Mouse (Mus musculus): Measurements from ENCODE around the gene Tmod2. TPM values are rescaled to one million over a fixed set of nuclear protein-coding genes. Genes with fewer than 3 reads are reported as not detected.
A peak's percentile ranks its signal among the peaks of the same experiment; 100 is the strongest.

The Tmod2 gene
- total and polyA plus RNA-seq, 3 experiments = 0.16 to 1.7 (median 0.17) TPM

GRCm38 (mm10) chr9:75549010-75549409, 62.1 kb downstream of the Tmod2 start:
- Histone ChIP-seq H3K27me3 (replicated peaks) (no peaks in the 10 kb centered on the region), H3K79me2 (replicated peaks; ENCODE audit: control insufficient read depth, extremely low read depth, insufficient read depth, poor library complexity, severe bottlenecking) (peaks cover 49% of the 10 kb centered on the region), H3K9ac (ENCODE audit: insufficient read depth, low read depth) (no peak overlapping the region), H3K27ac (ENCODE audit: insufficient read depth, low read depth) (no peak overlapping the region), H3K9me3 (replicated peaks; ENCODE audit: low read length) (peaks cover 4% of the 10 kb centered on the region), H3K4me3 (replicated peaks in 1 of 3; ENCODE audit: low read depth in 2 of 3, low read length in 2 of 3, poor library complexity in 1 of 3) (no peak overlapping the region), H3K4me1 (ENCODE audit: control insufficient read depth in 1 of 2, insufficient read depth in 2 of 2) (peaks cover 11 to 65% of the 10 kb centered on the region in 2 experiments), H3K36me3 (replicated peaks in 1 of 2; ENCODE audit: control insufficient read depth in 1 of 2, insufficient read depth in 1 of 2, low read length in 1 of 2) (peaks cover 0 to 20% of the 10 kb centered on the region in 2 experiments), H3K4me2 (ENCODE audit: insufficient read depth, low read depth, poor library complexity, severe bottlenecking) (no peak overlapping the region)
- no peak for DNase-seq (ENCODE audit: extremely low read depth)
- dilution Hi-C loops (cut with MboI; ENCODE audit: extremely low pct_ligation_motif_present, extremely low pct_unique_long_range_greater_than_20kb, low sequenced_read_pairs) (no loop called here), in situ Hi-C loops (cut with MboI; ENCODE audit: low pct_ligation_motif_present, low pct_unique_long_range_greater_than_20kb, low sequenced_read_pairs) (no loop called here)
- TF ChIP-seq SMC3 (IDR thresholded peaks at IDR 0.05; ENCODE audit: low read depth, low read length) (no peak), NRF1 (IDR thresholded peaks at IDR 0.05; ENCODE audit: low read depth, low read length) (no peak), HCFC1 (IDR thresholded peaks at IDR 0.05; ENCODE audit: low read depth, low read length) (no peak), JUN (IDR thresholded peaks at IDR 0.05; ENCODE audit: insufficient read depth, low read depth, low read length) (no peak), USF1 (IDR thresholded peaks at IDR 0.05; ENCODE audit: low read depth, low read length) (no peak), MEF2A (IDR thresholded peaks at IDR 0.05; ENCODE audit: borderline replicate concordance, low read depth, low read length) (no peak), POLR2A (IDR thresholded peaks at IDR 0.05; ENCODE audit: low read depth, low read length) (no peak), SIN3A (IDR thresholded peaks at IDR 0.05; ENCODE audit: low read length) (no peak), KAT2A (IDR thresholded peaks at IDR 0.05; ENCODE audit: insufficient replicate concordance, low read length) (no peak), GABPA (IDR thresholded peaks at IDR 0.05; ENCODE audit: insufficient replicate concordance, low read depth, low read length) (no peak), ZC3H11A (IDR thresholded peaks at IDR 0.05; ENCODE audit: low read depth, low read length) (no peak)

DNA sequence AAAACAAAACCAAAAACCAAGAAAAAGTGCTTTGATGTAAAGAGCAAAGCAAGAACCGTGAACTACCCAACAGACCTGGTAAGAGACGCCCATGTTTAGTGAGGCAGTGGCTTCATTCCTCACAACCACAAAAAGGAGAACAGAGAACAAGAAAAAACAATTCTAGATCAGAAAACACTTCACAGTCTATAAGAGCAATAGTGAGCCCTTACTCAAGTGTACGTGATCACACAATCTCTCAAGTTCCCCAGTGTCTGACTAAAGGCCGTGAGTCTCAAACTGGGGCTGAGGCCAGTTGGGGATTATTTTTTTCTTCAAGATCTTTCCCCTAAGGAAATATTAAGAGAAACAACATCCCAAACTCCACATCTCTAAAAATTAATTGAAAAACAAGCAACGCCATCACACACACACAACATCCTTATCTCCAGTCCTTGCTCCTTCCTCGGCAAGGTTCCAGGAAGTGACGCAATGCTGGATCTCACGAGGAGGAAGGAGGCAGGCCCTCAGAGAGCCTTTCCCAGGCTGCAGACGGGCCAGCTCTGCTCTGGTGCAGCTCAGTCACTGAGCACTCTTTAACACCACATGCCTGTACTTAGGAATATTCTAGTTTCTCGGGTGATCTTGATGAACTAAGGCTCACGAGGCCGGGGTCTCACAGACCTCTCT, 64.1 kb downstream of the Tmod2 start:
- peak; percentile 75 for DNase-seq (ENCODE audit: extremely low read depth)
- peak overlapping the region; percentile 84 for H3K4me2 ChIP-seq (ENCODE audit: insufficient read depth, low read depth, poor library complexity, severe bottlenecking)
- dilution Hi-C loops (cut with MboI; ENCODE audit: extremely low pct_ligation_motif_present, extremely low pct_unique_long_range_greater_than_20kb, low sequenced_read_pairs) (no loop called here), in situ Hi-C loops (cut with MboI; ENCODE audit: low pct_ligation_motif_present, low pct_unique_long_range_greater_than_20kb, low sequenced_read_pairs) (no loop called here)
- H3K9ac ChIP-seq (ENCODE audit: insufficient read depth, low read depth) = peak overlapping the region; percentile 64
- H3K36me3 ChIP-seq (replicated peaks in 1 of 2; ENCODE audit: control insufficient read depth in 1 of 2, insufficient read depth in 1 of 2, low read length in 1 of 2) = peaks cover 0 to 17% of the 10 kb centered on the region in 2 experiments
- peaks cover 36% of the 10 kb centered on the region for H3K79me2 ChIP-seq (replicated peaks; ENCODE audit: control insufficient read depth, extremely low read depth, insufficient read depth, poor library complexity, severe bottlenecking)
- peaks cover 4% of the 10 kb centered on the region for H3K9me3 ChIP-seq (replicated peaks; ENCODE audit: low read length)
- H3K27me3 ChIP-seq (replicated peaks) = no peaks in the 10 kb centered on the region
- H3K27ac ChIP-seq (ENCODE audit: insufficient read depth, low read depth) = peak overlapping the region; percentile 1; the same call in 1 of the 2 replicates
- H3K4me1 ChIP-seq (ENCODE audit: control insufficient read depth in 1 of 2, insufficient read depth in 2 of 2) = peaks cover 3 to 63% of the 10 kb centered on the region in 2 experiments; a peak in 3 of 4 replicates
- H3K4me3 ChIP-seq (replicated peaks in 1 of 3; ENCODE audit: low read depth in 2 of 3, low read length in 2 of 3, poor library complexity in 1 of 3) = peak overlapping the region; percentile 29 to 58 (median 51)
- TF ChIP-seq USF1 (IDR thresholded peaks at IDR 0.05; ENCODE audit: low read depth, low read length) (no peak), UBTF (IDR thresholded peaks at IDR 0.05; ENCODE audit: low read depth, low read length) (no peak), ZMIZ1 (IDR thresholded peaks at IDR 0.05; ENCODE audit: low read depth, low read length) (peak; percentile 42; the same call in 1 of the 2 replicates), BHLHE40 (IDR thresholded peaks at IDR 0.05; ENCODE audit: low read depth, low read length) (no peak), ZKSCAN1 (IDR thresholded peaks at IDR 0.05; ENCODE audit: borderline replicate concordance, low read depth, low read length) (no peak), TBP (conservative IDR thresholded peaks at IDR 0.05; ENCODE audit: low read depth, low read length) (peak; percentile 71), POLR2AphosphoS2 (IDR thresholded peaks at IDR 0.05; ENCODE audit: low read depth, low read length) (peak; percentile 32; the same call in 1 of the 2 replicates), ETS1 (conservative IDR thresholded peaks at IDR 0.05; ENCODE audit: low read depth, low read length) (0 out of 2 replicates have a peak, but pooled peaks have one; percentile 7), CHD1 (IDR thresholded peaks at IDR 0.05; ENCODE audit: low read depth, low read length) (0 out of 2 replicates have a peak, but pooled peaks have one; percentile 60), USF2 (conservative IDR thresholded peaks at IDR 0.05; ENCODE audit: low read depth, low read length) (no peak), ELF1 (IDR thresholded peaks at IDR 0.05; ENCODE audit: low read depth, low read length) (peak; percentile 84), MXI1 (IDR thresholded peaks at IDR 0.05; ENCODE audit: low read depth, low read length) (no peak), MEF2A (IDR thresholded peaks at IDR 0.05; ENCODE audit: borderline replicate concordance, low read depth, low read length) (peak; percentile 9; the same call in 1 of the 2 replicates), MAZ (IDR thresholded peaks at IDR 0.05; ENCODE audit: low read depth, low read length) (no peak), E2F4 (IDR thresholded peaks at IDR 0.05; ENCODE audit: insufficient replicate concordance, low read depth, low read length) (no peak), ZNF384 (IDR thresholded peaks at IDR 0.05; ENCODE audit: low read depth, low read length) (peak; percentile 57; the same call in 1 of the 2 replicates), SIN3A (IDR thresholded peaks at IDR 0.05; ENCODE audit: low read length) (peak; percentile 62; the same call in 1 of the 2 replicates), JUN (IDR thresholded peaks at IDR 0.05; ENCODE audit: insufficient read depth, low read depth, low read length) (no peak), TCF12 (IDR thresholded peaks at IDR 0.05; ENCODE audit: low read depth, low read length) (peak; percentile 67; the same call in 1 of the 2 replicates), JUND (conservative IDR thresholded peaks at IDR 0.05; ENCODE audit: low read depth, low read length) (no peak), IRF4 (IDR thresholded peaks at IDR 0.05; ENCODE audit: low read depth, low read length) (0 out of 2 replicates have a peak, but pooled peaks have one; percentile 38), ZC3H11A (IDR thresholded peaks at IDR 0.05; ENCODE audit: low read depth, low read length) (no peak), EP300 (IDR thresholded peaks at IDR 0.05; ENCODE audit: low read length) (0 out of 2 replicates have a peak, but pooled peaks have one; percentile 45)
